Mouse (Mus musculus): ENCODE data around the gene Arhgef26.

DNA sequence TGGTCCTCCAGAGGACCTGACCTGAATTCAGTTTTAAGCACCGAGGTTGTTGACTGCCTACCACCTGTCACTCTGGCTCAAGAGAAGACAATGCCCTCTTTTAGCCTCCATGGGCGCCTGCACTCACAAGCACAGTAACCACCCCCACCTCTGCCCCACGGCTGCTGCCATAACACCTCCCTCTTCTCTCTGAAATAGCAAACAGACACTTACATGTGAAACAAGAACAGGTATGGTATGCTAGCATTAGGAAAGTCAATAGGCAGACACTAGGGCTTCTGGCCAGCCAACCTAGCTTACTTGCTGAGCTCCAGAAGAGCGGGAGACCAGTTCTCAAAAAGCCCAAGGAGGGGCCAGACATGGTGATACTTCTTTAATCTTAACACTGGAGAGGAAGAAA is 161.2 kb downstream of the Arhgef26 start:
- TF ChIP-seq POLR2A (IDR thresholded peaks at IDR 0.05; ENCODE audit: control insufficient read depth, extremely low read depth, insufficient read depth, low read length, poor library complexity) (no peak), CTCF (IDR thresholded peaks at IDR 0.05; ENCODE audit: borderline replicate concordance, control insufficient read depth, extremely low read depth, insufficient read depth, low read length, poor library complexity) (no peak)
